Mouse (Mus musculus) spleen, adult 18-20 months (tissue): ENCODE data around the gene Ctdsp2.

ENCODE experiments used
- DNase-seq, 2 experiments: peaks; one replicate each; pipeline ENCODE4 v3.0.0; 2022; ENCODE audit warnings: mixed read lengths in 2 of 2

The Ctdsp2 gene

GRCm38 (mm10) chr10:127047954-127048353, 69.4 kb downstream of the Ctdsp2 start, which contains the start of gene Cyp27b1:
Gene Cyp27b1 (plus strand): TSS chr10:127048250.
- no peak for DNase-seq

- DNase-seq: no peak
Observed at GRCm38 (mm10) chr10:127048608-127049394, 70.3 kb downstream of the Ctdsp2 start.
